Mouse (Mus musculus) left cerebral cortex, postnatal 10 days (tissue): ENCODE data around the gene Csn1s2a. TPM values are rescaled to one million over a fixed set of nuclear protein-coding genes. Genes with fewer than 3 reads are reported as not detected.
"Not testable (repeated sequence)": the region's sequence is repeated elsewhere in the genome, so short reads cannot be mapped to it uniquely, and the experiment has no call there.

Source experiments
- DNase-seq, 2 experiments: peaks; one replicate each; pipeline ENCODE4 v3.0.0; 2021 to 2022; ENCODE audit warnings: low spot score in 2 of 2, mixed read lengths in 1 of 2; ENCODE audit errors: extremely low spot score in 1 of 2
- intact Hi-C: fragments of 180-260 bp; cut with DNase I; formaldehyde crosslinking; loops from one replicate; pipeline ENCODE4 v1.15.1; 2025
- total RNA-seq, 2 experiments: library from RNA; stranded (reverse); gene quantifications; 2 replicates each; pipeline ENCODE4 v1.2.3; 2021

The Csn1s2a gene
- total RNA-seq = not detected

DNA sequence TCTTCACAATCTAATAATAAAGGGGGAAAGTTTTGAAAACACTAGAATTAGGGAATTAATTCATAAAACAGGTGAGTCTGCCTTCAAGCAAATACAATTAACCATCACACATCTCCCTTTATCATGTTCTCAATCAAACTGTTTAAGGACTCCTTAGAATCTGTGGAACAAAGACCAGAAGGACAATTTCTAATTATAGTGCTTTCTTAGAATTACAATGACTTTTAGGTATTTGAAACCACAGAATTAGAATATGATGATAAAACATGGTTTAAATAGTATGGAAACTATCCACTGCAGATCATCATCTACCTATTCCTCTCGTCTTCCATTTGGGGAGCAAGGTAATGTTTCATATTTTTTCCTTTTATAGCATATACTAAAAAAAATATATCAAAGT, at the start of gene Csn1s2a:
TSS of gene Csn1s2a (plus strand) at position 301 of the 400 bp plus-strand sequence.
- DNase-seq = no peak
- intact Hi-C loops = no loop called here

DNA sequence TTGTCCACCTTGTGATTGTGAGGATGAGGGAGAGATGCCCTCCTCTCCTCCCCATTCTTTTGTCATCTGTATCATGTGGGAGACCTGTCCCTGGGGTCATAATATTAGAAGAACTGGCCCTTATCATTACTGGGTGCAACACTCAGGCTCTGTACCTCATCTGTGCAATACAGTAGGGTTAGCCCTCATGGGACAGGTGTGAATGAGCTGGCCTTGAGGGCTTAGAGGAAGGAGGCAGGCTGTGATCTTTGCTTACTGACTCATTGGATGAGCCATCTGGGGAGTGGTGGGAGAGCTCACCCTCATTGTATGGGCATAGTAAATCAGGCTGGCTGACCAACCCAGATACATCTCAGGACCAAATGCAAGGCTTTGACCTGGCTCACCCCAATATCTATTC, 39.5 kb upstream of the Csn1s2a start:
- intact Hi-C loops = no loop called here
- no peak for DNase-seq

DNA sequence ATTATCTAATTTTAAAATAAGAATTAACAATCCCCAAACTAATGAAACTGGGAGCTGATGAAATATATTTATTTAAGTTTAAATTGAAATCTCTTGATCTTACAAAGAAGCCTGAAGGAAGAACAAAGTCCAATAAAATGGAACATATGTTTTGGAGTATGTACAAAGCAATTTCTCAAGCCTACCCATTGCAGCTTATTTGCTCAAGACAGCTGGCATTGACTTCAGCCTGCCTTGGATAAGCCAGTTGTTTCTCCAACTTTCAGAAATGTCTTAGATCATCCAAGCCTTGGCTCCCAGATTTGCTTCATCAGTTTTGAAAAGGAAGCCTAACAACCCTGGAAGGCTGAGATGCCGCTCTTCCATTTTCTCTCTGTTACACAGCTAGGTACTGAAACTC, 20.9 kb upstream of the Csn1s2a start:
- no peak for DNase-seq
- intact Hi-C loops = no loop called here

DNA sequence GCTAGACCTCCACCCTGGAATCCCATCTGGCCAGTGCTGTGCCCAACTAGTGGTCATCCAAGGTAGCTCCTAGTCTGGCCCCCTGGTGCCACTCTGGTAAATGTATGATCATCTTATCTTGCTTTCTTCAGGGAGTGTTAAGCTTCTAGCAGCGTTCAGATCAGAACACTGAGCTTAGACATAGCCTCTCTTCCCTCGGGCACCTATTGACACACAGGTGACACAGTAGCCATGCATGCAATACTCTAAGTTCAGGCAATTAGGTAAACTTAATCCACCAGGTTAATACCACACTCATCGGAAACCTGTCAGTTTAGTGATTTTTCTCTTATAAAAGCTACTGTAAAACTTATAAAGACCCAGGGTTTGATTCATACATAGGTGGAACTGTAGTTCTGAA, 9.8 kb upstream of the Csn1s2a start:
- DNase-seq = no peak
- intact Hi-C loops = no loop called here

DNA sequence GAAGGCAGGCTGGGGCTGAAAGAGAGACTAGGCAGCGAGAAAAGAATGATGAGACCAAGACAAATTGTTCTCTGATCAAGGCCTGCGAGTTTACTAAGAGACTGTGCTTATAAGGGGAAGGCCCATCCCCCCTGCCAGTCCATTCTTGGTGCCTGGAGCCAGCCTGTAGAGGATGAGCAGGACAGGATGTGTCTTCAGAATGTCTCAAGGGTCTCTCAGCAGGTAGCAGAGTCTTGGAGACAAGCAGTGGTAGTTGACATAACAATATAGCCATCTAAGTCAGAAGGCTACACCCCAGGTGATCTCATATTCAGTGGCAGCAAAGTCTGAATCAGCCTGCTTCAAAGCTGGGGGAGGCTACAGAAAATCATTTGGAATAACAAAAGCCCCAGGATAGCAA, 2.2 kb upstream of the Csn1s2a start:
- DNase-seq, intact Hi-C loops: not testable (repeated sequence)

DNA sequence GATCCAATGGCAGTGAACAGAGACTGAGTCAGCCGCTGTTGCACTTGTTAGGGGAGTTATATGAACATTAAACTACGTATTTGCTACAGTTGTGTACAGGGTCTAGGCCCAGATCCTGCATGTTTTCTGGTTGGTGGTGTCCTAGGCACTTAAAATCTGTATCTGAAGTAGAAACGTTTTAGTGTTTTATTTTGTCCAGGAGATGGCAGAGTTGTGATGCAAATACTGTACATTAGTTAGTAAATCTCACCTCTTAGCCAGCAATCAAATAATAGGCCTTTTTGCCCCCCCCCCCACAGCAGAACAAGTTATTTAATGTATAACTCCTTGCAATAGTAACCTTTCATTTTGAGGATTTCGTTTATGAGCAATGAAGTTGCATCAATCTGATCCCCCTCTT, 8.4 kb downstream of the Csn1s2a start:
- intact Hi-C loops = loop anchor here (10.0 kb wide), 1 partner anchor 612 kb away; no protein-coding TSS in a partner anchor

DNA sequence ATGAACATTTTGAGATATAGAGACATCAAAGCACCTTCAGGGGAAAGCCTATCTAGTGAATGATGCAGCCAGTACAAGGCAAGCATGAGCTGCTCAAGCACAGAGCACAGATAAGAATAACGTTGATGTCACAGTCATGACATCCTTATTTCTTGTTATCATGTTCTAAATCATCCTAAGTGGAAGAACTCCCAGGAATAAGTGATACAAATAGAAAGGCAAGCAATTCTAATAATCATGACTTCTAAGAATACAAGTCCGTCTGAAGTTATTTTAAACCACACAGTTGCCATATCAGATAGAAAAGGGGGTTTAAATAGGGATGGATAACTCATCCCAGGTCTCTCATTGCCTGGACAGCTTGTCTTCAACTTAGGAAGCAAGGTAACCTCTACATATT, 33.4 kb downstream of the Csn1s2a start, which contains the start of gene Csn1s2b:
TSS of gene Csn1s2b (plus strand) at position 301 of the 400 bp plus-strand sequence.
- no peak for DNase-seq
- intact Hi-C loops = no loop called here

More for the DNA sequence above, 8.4 kb downstream of the Csn1s2a start:
- no peak for DNase-seq

DNA sequence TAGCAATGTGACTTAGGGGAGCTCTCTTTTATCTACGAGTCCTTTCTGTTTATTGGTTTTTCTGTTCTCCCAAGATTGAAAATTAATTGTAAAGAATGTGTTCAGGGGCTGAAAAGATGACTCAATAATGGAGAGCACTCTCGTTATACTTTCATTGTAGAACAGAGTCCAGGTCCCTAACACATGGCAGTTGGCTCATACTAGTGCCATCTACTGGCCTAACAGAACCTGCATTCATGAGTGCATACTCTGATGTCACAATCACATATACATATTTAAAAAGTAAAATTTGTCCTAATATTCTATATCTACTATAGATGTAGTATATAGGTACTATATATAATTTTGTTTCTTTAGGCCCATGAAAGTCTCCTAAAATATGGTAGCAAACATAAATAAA, 34.9 kb downstream of the Csn1s2a start:
- no peak for DNase-seq
- intact Hi-C loops = no loop called here

DNA sequence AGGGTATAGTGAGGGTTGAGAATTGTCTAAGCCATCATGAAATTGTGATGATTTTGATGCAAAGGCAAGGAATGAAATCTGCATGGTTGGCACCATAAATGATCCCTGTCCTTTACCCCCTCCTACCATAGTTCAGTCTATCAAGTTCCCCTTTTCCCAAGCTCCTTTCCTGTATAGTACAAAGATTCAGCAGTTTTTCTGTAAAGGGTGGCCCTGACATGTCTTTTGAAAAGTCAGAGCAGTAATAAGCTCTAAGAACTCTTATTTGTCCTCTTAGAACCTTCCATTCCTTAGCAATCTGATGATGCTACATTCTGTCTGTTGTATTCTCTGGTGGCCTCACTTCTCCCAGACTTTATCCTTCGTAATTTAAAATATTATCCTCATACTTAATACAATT, 51.0 kb downstream of the Csn1s2a start, which contains the start of gene Prr27:
TSS of gene Prr27 (plus strand) at position 301 of the 400 bp plus-strand sequence.
- intact Hi-C loops = no loop called here
- no peak for DNase-seq

Other genes starting within 250 kb of the Csn1s2a start
- gene Sult1b1, start 236.4 kb upstream of the Csn1s2a start, total RNA-seq = not detected
- gene Sult1d1, start 205.5 kb upstream of the Csn1s2a start, total RNA-seq = not detected
- not detected for gene Sult1e1, start 183.0 kb upstream of the Csn1s2a start, total RNA-seq
- gene Csn1s1, start 108.4 kb upstream of the Csn1s2a start, total RNA-seq = not detected
- not detected for gene Csn2, start 74.9 kb upstream of the Csn1s2a start, total RNA-seq
- not detected for gene Csn1s2b, start 33.5 kb downstream of the Csn1s2a start, total RNA-seq
- not detected for gene Prr27, start 51.1 kb downstream of the Csn1s2a start, total RNA-seq
- not detected for gene Odam, start 110.5 kb downstream of the Csn1s2a start, total RNA-seq
- gene Csn3, start 151.0 kb downstream of the Csn1s2a start, total RNA-seq = not detected
- gene 2310003L06Rik, start 194.9 kb downstream of the Csn1s2a start, total RNA-seq = not detected
- gene Gm28434, start 194.9 kb downstream of the Csn1s2a start, total RNA-seq = not detected
- not detected for gene Cabs1, start 204.9 kb downstream of the Csn1s2a start, total RNA-seq
- gene Smr3a, start 228.0 kb downstream of the Csn1s2a start, total RNA-seq = not detected